Mouse (Mus musculus): Measurements from ENCODE around the gene Gpc4. TPM values are rescaled to one million over a fixed set of nuclear protein-coding genes. Genes with fewer than 3 reads are reported as not detected.

Gpc4 gene
- total and polyA plus RNA-seq, 3 experiments = 5.1 to 9.4 TPM; not detected in 1

GRCm38 (mm10) chrX:52154821-52155220 lies 10.2 kb downstream of the Gpc4 start:
- Histone ChIP-seq H3K27me3 (ENCODE audit: control insufficient read depth in 1 of 2, insufficient read depth in 2 of 2, low read length in 2 of 2) (no peaks in the 10 kb centered on the region), H3K9me3 (replicated peaks; ENCODE audit: insufficient read depth, low read length) (no peaks in the 10 kb centered on the region), H3K79me2 (ENCODE audit: control insufficient read depth, insufficient read depth, low read length, poor library complexity) (peaks cover 2% of the 10 kb centered on the region; the same call in 1 of the 2 replicates), H3K27ac (ENCODE audit: control insufficient read depth, low read depth, low read length) (no peak overlapping the region), H3K4me1 (ENCODE audit: control insufficient read depth in 1 of 2, insufficient read depth in 2 of 2, low read length in 2 of 2) (peaks cover 0 to 18% of the 10 kb centered on the region in 2 experiments; a peak in 3 of 4 replicates), H3K4me3 (ENCODE audit: control insufficient read depth in 1 of 2, insufficient read depth in 1 of 2, low read depth in 2 of 2, low read length in 2 of 2) (no peak overlapping the region), H3K36me3 (ENCODE audit: control insufficient read depth in 1 of 2, insufficient read depth in 2 of 2, low read length in 2 of 2) (peaks cover 0 to 16% of the 10 kb centered on the region in 2 experiments; a peak in 2 of 4 replicates), H3K9ac (ENCODE audit: control insufficient read depth, low read depth, low read length, poor library complexity, severe bottlenecking) (no peak overlapping the region)
- no peak for DNase-seq (ENCODE audit: low read depth, low spot score)
- TF ChIP-seq ETS1 (IDR thresholded peaks at IDR 0.05; ENCODE audit: low read depth, low read length) (no peak), GABPA (IDR thresholded peaks at IDR 0.05; ENCODE audit: low read depth, low read length) (no peak), ZC3H11A (IDR thresholded peaks at IDR 0.05; ENCODE audit: low read depth, low read length) (no peak), USF2 (IDR thresholded peaks at IDR 0.05; ENCODE audit: borderline replicate concordance in 1 of 2, insufficient read depth in 1 of 2, low read depth in 1 of 2, low read length in 2 of 2) (no peak), MYC (IDR thresholded peaks at IDR 0.05; ENCODE audit: low read depth, low read length) (no peak), TAL1 (IDR thresholded peaks at IDR 0.05; ENCODE audit: low read length) (no peak), BHLHE40 (IDR thresholded peaks at IDR 0.05; ENCODE audit: borderline replicate concordance, low read depth, low read length) (no peak), ZMIZ1 (IDR thresholded peaks at IDR 0.05; ENCODE audit: low read depth, low read length) (no peak), JUND (IDR thresholded peaks at IDR 0.05; ENCODE audit: low read depth, low read length) (no peak), POLR2A (IDR thresholded peaks at IDR 0.05; ENCODE audit: control insufficient read depth in 1 of 2, insufficient read depth in 1 of 2, low read depth in 1 of 2, low read length in 2 of 2, poor library complexity in 1 of 2) (no peak), NELFE (IDR thresholded peaks at IDR 0.05; ENCODE audit: low read depth, low read length) (no peak)

DNA sequence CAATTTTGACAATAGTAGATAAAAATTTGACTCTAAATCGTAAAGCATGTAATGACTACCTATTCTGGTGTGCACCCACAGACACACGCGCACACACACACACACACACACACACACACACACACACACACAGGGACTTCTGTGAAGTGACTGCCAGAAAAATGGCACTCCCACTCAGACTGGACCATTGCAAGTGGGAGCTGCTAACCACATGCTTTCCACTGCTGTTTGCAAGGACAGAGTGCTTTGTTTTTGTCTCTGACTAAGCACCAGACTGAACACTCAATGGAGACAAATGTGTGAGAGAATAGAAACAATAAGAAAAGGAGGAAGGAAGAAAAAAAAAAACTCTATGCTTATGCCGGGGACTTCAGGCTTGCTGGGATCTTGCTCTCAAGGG lies 11.6 kb downstream of the Gpc4 start:
- no peak overlapping the region for H3K4me3 ChIP-seq (ENCODE audit: control insufficient read depth in 1 of 2, insufficient read depth in 1 of 2, low read depth in 2 of 2, low read length in 2 of 2)

DNA sequence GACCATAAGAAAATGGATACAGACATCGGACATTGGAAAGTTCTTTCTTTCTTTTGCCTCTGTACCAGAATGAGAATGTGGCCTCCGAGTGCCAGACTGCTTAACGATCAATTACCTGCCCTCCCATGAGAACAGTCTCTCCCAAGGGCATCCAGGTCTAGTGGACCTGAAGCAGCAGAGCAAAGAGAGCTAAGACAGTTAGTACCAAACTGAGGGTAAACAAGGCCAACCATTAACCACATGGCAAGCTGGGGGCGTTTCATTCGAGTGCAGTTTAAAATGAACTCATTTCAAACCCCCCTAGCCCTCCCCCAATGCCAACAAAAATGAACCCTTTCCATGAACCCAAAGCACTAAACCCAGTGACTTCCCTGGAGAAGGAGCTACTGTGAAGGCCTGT lies 12.1 kb downstream of the Gpc4 start:
- peaks cover 0 to 18% of the 10 kb centered on the region in 2 experiments; a peak in 3 of 4 replicates for H3K4me1 ChIP-seq (ENCODE audit: control insufficient read depth in 1 of 2, insufficient read depth in 2 of 2, low read length in 2 of 2)
- no peak for DNase-seq (ENCODE audit: low read depth, low spot score)
- H3K36me3 ChIP-seq (ENCODE audit: control insufficient read depth in 1 of 2, insufficient read depth in 2 of 2, low read length in 2 of 2) = peaks cover 0 to 18% of the 10 kb centered on the region in 2 experiments; a peak in 2 of 4 replicates
- no peak for TF ChIP-seq MEF2A (IDR thresholded peaks at IDR 0.05; ENCODE audit: extremely low read depth, insufficient replicate concordance, low read depth, low read length, poor library complexity, severe bottlenecking)
- TF ChIP-seq ZNF384 (IDR thresholded peaks at IDR 0.05; ENCODE audit: low read depth, low read length) = no peak
- no peak for TF ChIP-seq ELF1 (IDR thresholded peaks at IDR 0.05; ENCODE audit: low read depth, low read length)
- TF ChIP-seq EP300 (IDR thresholded peaks at IDR 0.05; ENCODE audit: low read depth in 1 of 2, low read length in 2 of 2) = no peak
- no peak for TF ChIP-seq GATA1 (IDR thresholded peaks at IDR 0.05; ENCODE audit: low read depth, low read length)
- no peak for TF ChIP-seq TCF12 (IDR thresholded peaks at IDR 0.05; ENCODE audit: low read depth, low read length)
- TF ChIP-seq MAFK (IDR thresholded peaks at IDR 0.05; ENCODE audit: borderline replicate concordance, low read depth, low read length) = no peak
- TF ChIP-seq RCOR1 (IDR thresholded peaks at IDR 0.05; ENCODE audit: low read depth, low read length) = no peak
- no peak for TF ChIP-seq SIN3A (IDR thresholded peaks at IDR 0.05; ENCODE audit: low read length)
- no peak overlapping the region for H3K27ac ChIP-seq (ENCODE audit: control insufficient read depth, low read depth, low read length)
- peaks cover 2% of the 10 kb centered on the region; the same call in 1 of the 2 replicates for H3K79me2 ChIP-seq (ENCODE audit: control insufficient read depth, insufficient read depth, low read length, poor library complexity)
- H3K4me3 ChIP-seq (ENCODE audit: control insufficient read depth in 1 of 2, insufficient read depth in 1 of 2, low read depth in 2 of 2, low read length in 2 of 2) = no peak overlapping the region
- H3K9ac ChIP-seq (ENCODE audit: control insufficient read depth, low read depth, low read length, poor library complexity, severe bottlenecking) = no peak overlapping the region
- H3K27me3 ChIP-seq (ENCODE audit: control insufficient read depth in 1 of 2, insufficient read depth in 2 of 2, low read length in 2 of 2) = no peaks in the 10 kb centered on the region
- no peaks in the 10 kb centered on the region for H3K9me3 ChIP-seq (replicated peaks; ENCODE audit: insufficient read depth, low read length)

More for the DNA sequence above, 11.6 kb downstream of the Gpc4 start:
- H3K36me3 ChIP-seq (ENCODE audit: control insufficient read depth in 1 of 2, insufficient read depth in 2 of 2, low read length in 2 of 2) = peaks cover 0 to 18% of the 10 kb centered on the region in 2 experiments; a peak in 2 of 4 replicates
- DNase-seq (ENCODE audit: low read depth, low spot score) = no peak
- no peak overlapping the region; the same call in 1 of the 2 replicates for H3K27ac ChIP-seq (ENCODE audit: control insufficient read depth, low read depth, low read length)
- TF ChIP-seq CTCF (IDR thresholded peaks at IDR 0.05 in 2 of 3, conservative IDR thresholded peaks at IDR 0.05 in 1 of 3; ENCODE audit: control insufficient read depth in 1 of 3, insufficient read depth in 1 of 3, low read depth in 2 of 3, low read length in 3 of 3, poor library complexity in 1 of 3, severe bottlenecking in 1 of 3) (no peak), ZNF384 (IDR thresholded peaks at IDR 0.05; ENCODE audit: low read depth, low read length) (no peak), USF2 (IDR thresholded peaks at IDR 0.05; ENCODE audit: borderline replicate concordance in 1 of 2, insufficient read depth in 1 of 2, low read depth in 1 of 2, low read length in 2 of 2) (no peak), MYC (IDR thresholded peaks at IDR 0.05; ENCODE audit: low read depth, low read length) (no peak), MXI1 (IDR thresholded peaks at IDR 0.05; ENCODE audit: low read depth, low read length) (no peak), EP300 (IDR thresholded peaks at IDR 0.05; ENCODE audit: low read depth in 1 of 2, low read length in 2 of 2) (no peak), CHD1 (IDR thresholded peaks at IDR 0.05; ENCODE audit: low read depth, low read length) (no peak)
- peaks cover 2% of the 10 kb centered on the region; the same call in 1 of the 2 replicates for H3K79me2 ChIP-seq (ENCODE audit: control insufficient read depth, insufficient read depth, low read length, poor library complexity)
- H3K9me3 ChIP-seq (replicated peaks; ENCODE audit: insufficient read depth, low read length) = no peaks in the 10 kb centered on the region
- H3K27me3 ChIP-seq (ENCODE audit: control insufficient read depth in 1 of 2, insufficient read depth in 2 of 2, low read length in 2 of 2) = no peaks in the 10 kb centered on the region
- no peak overlapping the region for H3K9ac ChIP-seq (ENCODE audit: control insufficient read depth, low read depth, low read length, poor library complexity, severe bottlenecking)
- peaks cover 0 to 18% of the 10 kb centered on the region in 2 experiments; a peak in 3 of 4 replicates for H3K4me1 ChIP-seq (ENCODE audit: control insufficient read depth in 1 of 2, insufficient read depth in 2 of 2, low read length in 2 of 2)

All from MEL (cell line).